Mouse (Mus musculus) limb, embryonic 15.5 days (tissue): ENCODE measurements around the gene Olfr270. TPM values are rescaled to one million over a fixed set of nuclear protein-coding genes. Genes with fewer than 3 reads are reported as not detected.

Source experiments
- ATAC-seq: fragments of 200-750 bp; cut with Nextera tagmentation; 2 replicates; pipeline ENCODE4 v1.8.0; 2017; ENCODE audit warnings: low read depth, moderate TSS enrichment; ENCODE audit not compliant: insufficient number of reproducible peaks, low FRiP score, low TSS enrichment
- H3K27ac ChIP-seq: fragments of 300-500 bp; sonication (generic); 2 replicates; pipeline ENCODE4 v1.5.1; 2015; ENCODE audit warnings: moderate library complexity, mild to moderate bottlenecking, inconsistent platforms
- H3K27me3 ChIP-seq: fragments of 300-500 bp; sonication (generic); 2 replicates; pipeline ENCODE4 v1.6.1; 2015; ENCODE audit warnings: inconsistent platforms
- H3K36me3 ChIP-seq: fragments of 300-500 bp; sonication (generic); 2 replicates; pipeline ENCODE4 v1.6.1; 2015; ENCODE audit warnings: inconsistent platforms
- H3K4me1 ChIP-seq: fragments of 300-500 bp; sonication (generic); 2 replicates; pipeline ENCODE4 v1.6.1; 2015; ENCODE audit warnings: inconsistent platforms
- H3K4me2 ChIP-seq: fragments of 300-500 bp; sonication (generic); 2 replicates; pipeline ENCODE4 v1.6.1; 2015; ENCODE audit warnings: mild to moderate bottlenecking, inconsistent platforms
- H3K4me3 ChIP-seq: fragments of 300-500 bp; sonication (generic); 2 replicates; pipeline ENCODE4 v1.5.1; 2015; ENCODE audit warnings: mild to moderate bottlenecking, inconsistent platforms
- H3K9ac ChIP-seq: fragments of 300-500 bp; sonication (generic); 2 replicates; pipeline ENCODE4 v1.6.1; 2015; ENCODE audit warnings: inconsistent platforms
- H3K9me3 ChIP-seq: fragments of 300-500 bp; sonication (generic); 2 replicates; pipeline ENCODE4 v1.6.1; 2016; ENCODE audit warnings: inconsistent platforms
- WGBS: fragments of 180-500 bp; shearing (Covaris S2); methylation state at CpG from one replicate; pipeline ENCODE4 v1.1.7; 2015; 5-methylcytosine and 5-hydroxymethylcytosine counted together
- polyA plus RNA-seq: library from polyadenylated mRNA; unstranded; fragments of >200 nt; fragmentation: Nextera tagmentation; extraction: Ambion mirVana; gene quantifications from 2 replicates; pipeline ENCODE4 v1.2.1, GENCODE M21; 2015

Olfr270 gene
- polyA plus RNA-seq, result not detected in 2 replicates

DNA sequence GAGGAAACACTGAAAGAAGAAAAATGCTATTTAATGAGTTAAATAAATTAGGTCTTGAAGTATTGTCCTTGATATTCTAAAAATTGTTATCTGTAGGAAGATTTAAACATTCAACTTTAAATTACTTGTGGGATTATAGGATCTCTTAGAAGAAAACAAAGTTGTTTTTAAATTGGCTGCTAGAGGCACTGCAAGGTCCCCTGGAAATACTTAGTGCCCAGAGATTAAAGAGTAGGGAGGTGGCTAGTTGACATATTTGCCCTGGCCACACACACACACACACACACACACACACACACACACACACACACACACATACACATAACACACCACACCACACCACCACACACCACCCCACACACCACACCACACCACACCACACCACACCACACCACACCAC is at the start of gene Olfr270:
Gene Olfr270 (plus strand): TSS at position 301 of the 400 bp plus-strand sequence.
- no peak within 1 kb of the TSS for H3K9ac ChIP-seq
- H3K9me3 ChIP-seq, result no peaks in the 10 kb centered on the region
- no peak within 1 kb of the TSS for H3K4me3 ChIP-seq
- no peaks in the 10 kb centered on the region for H3K36me3 ChIP-seq
- no peak for ATAC-seq
- H3K27ac ChIP-seq, result no peak within 1 kb of the TSS
- no peaks in the 10 kb centered on the region for H3K27me3 ChIP-seq
- no peak within 1 kb of the TSS for H3K4me2 ChIP-seq
- H3K4me1 ChIP-seq, result no peaks in the 10 kb centered on the region

DNA sequence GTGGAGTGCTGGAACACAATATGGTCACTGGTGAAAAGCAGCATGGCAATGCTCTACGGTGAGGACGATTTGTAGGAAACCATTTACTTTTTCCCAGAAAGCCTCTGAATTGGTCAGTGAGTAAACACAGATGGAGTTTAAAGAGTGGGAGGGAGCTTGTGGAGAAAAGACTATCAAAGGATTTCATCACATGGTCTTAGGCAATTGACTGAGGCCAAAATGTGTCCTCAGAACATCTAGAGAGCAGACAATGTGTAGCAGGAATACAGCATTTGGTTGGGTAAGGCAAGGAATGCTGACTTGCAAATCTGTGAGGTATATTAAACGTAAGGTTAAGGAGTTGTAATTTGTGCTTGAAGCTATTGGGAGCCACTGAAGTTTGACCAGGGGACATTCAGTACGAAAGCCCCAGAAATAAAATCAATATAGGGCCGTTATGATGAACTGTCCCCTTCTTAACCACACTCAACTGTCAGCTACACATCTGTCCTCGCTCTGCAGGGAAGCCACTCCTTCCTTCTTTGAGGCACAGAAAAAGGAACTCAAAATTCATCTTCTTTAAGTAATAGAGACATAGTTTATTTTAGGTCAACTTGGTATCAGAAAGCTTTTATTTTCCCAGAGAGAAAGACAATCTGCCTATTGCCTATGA is 47.6 kb upstream of the Olfr270 start:
- Histone ChIP-seq H3K27me3 (no peaks in the 10 kb centered on the region), H3K27ac (no peak overlapping the region), H3K4me2 (no peak overlapping the region), H3K9me3 (no peaks in the 10 kb centered on the region), H3K9ac (no peak overlapping the region), H3K4me1 (no peaks in the 10 kb centered on the region), H3K4me3 (no peak overlapping the region), H3K36me3 (no peaks in the 10 kb centered on the region)
- WGBS, result 84% methylated on average over 6 of the region's 6 CpGs
- ATAC-seq, result no peak

DNA sequence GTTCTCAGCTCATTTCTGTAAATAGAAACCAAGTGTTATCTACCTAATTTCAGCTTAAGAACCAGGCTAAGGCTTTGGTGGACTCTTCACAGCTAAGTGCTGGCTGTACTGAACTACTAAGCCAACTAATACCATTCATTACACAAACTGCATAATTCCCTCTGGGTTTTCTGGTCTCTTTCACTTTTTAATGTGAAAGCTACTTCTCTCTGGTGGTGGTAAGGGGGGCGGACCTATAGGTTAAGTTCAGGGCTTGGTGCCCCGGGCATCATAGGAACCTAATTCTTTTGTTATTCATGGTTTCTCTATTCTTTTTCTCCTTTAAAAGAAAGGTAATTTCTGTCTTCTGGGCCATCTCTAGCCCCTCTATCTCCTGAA is 47.0 kb upstream of the Olfr270 start:
- no peak overlapping the region for H3K4me3 ChIP-seq

DNA sequence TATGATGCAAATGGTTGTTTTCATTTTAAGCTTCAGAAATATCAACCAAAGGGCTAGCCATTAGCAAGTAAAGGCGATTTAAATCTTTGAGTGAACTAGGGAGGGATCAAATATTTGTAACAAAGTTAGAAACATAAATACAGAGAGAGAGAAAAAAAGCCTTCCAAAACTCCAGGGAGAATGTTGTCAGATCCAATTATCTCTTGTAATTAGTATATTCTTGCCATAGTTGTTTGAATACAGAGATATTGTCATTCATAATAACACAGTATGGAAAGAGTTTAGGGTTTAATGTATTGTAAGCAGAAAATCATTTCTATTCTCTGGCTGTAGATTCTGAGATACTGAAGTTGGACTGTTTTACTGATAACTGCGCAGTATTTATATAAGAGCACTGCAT is 45.3 kb upstream of the Olfr270 start, which contains the start of gene Olfr272:
Gene Olfr272 (minus strand): TSS at position 101 of the 400 bp plus-strand sequence.
- Histone ChIP-seq H3K4me1 (no peaks in the 10 kb centered on the region), H3K9ac (no peak within 1 kb of the TSS), H3K27ac (no peak within 1 kb of the TSS), H3K27me3 (no peaks in the 10 kb centered on the region), H3K4me3 (no peak within 1 kb of the TSS), H3K9me3 (no peaks in the 10 kb centered on the region), H3K36me3 (no peaks in the 10 kb centered on the region), H3K4me2 (no peak within 1 kb of the TSS)
- 88% methylated on average over 2 of the region's 2 CpGs for WGBS
- no peak for ATAC-seq

More for the DNA sequence above, 47.0 kb upstream of the Olfr270 start:
- WGBS, result 78% methylated on average over 2 of the region's 2 CpGs
- no peak for ATAC-seq
- Histone ChIP-seq H3K36me3 (no peaks in the 10 kb centered on the region), H3K9ac (no peak overlapping the region), H3K4me1 (no peaks in the 10 kb centered on the region), H3K9me3 (no peaks in the 10 kb centered on the region), H3K27ac (no peak overlapping the region), H3K4me2 (no peak overlapping the region), H3K27me3 (no peaks in the 10 kb centered on the region)

DNA sequence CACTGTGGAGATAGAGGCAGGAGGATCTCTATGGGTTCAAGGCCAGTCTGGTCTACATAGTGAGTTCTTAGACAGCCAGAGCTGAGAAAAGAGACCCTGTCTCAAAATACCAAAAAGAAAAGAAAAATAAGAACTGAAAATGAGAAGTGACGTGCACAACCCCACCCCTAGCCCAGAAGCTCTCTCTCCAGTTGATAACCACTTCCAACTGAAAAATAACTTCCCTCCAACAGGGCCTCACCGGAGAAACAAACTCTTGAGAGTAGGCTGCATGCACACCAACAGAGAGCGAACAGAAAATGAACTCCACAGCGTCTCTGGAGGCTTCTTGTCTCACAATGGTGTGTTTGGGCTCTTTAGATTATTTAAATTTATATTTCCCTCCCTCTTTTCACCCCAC is 33.9 kb upstream of the Olfr270 start:
- Histone ChIP-seq H3K36me3 (no peaks in the 10 kb centered on the region), H3K9me3 (no peaks in the 10 kb centered on the region), H3K4me2 (no peak overlapping the region), H3K27ac (no peak overlapping the region), H3K9ac (no peak overlapping the region), H3K4me1 (no peaks in the 10 kb centered on the region), H3K4me3 (no peak overlapping the region), H3K27me3 (no peaks in the 10 kb centered on the region)
- ATAC-seq, result no peak
- 85% methylated on average over 4 of the region's 4 CpGs for WGBS

DNA sequence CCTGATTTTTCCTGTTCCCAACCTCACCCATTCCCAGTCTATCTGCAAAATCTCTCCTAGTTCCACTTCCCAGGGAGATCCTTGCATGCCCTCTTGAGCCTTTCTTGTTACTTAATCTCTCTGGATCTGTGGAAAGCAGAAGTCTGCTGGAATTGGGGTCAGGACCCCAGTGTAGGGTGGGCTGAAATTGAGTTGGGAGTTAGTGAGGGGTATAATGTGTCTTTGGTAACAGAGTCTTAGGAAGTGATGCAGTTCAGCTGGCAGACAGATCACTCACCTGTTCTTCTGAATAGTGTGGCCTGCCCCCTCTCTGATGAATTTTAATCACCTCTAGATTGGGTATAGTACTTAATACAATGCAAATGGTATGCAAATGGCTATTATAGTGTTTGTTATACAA is 17.7 kb upstream of the Olfr270 start:
- Histone ChIP-seq H3K4me1 (no peaks in the 10 kb centered on the region), H3K4me3 (no peak overlapping the region), H3K4me2 (no peak overlapping the region), H3K27me3 (no peaks in the 10 kb centered on the region), H3K9me3 (no peaks in the 10 kb centered on the region), H3K27ac (no peak overlapping the region), H3K36me3 (no peaks in the 10 kb centered on the region), H3K9ac (no peak overlapping the region)
- ATAC-seq, result no peak

DNA sequence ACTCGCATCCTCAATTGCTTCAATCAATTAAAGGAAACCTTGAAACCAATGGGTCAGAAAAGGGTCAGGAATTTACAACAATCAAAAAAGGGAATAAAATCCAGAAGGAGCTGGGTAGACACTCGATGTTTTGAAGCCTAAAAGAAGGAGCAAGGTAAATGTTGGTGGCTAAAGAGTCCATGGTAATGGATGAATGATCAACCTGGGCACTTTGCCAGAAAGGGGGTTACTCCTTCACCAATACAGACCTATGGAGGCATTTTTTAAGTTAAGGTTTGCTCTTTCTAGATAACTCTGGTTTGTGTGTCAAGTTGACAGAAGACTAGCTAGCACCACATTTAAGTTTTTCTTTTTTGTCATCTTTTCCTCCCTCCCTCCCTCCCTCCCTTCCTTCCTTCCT is 15.3 kb upstream of the Olfr270 start:
- H3K9me3 ChIP-seq, result no peaks in the 10 kb centered on the region
- no peak for ATAC-seq
- no peaks in the 10 kb centered on the region for H3K4me1 ChIP-seq
- no peaks in the 10 kb centered on the region for H3K36me3 ChIP-seq
- H3K9ac ChIP-seq, result no peak overlapping the region
- no peak overlapping the region for H3K4me3 ChIP-seq
- H3K27ac ChIP-seq, result no peak overlapping the region
- H3K4me2 ChIP-seq, result no peak overlapping the region
- 68% methylated on average over 2 of the region's 2 CpGs for WGBS
- no peaks in the 10 kb centered on the region for H3K27me3 ChIP-seq

DNA sequence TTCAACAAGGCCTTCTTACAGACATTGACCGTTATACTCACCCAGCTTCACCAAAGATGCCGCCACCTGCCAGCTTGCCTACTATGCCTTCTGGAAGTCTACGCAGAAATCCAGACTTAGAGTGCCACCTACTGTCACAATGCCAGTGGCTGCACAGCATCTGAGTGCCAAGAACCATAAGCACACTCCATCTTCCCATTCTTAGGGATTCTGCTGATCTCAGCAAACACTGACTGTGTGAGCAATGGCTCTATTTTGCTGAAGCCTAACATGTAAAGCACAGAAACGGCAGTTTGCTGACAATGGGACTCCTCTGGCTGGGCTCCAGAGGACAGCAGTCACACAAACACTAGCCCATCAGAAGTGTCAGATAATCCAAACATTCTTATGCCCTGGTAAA is 5.7 kb upstream of the Olfr270 start:
- no peak for ATAC-seq
- Histone ChIP-seq H3K9ac (no peak overlapping the region), H3K4me1 (no peaks in the 10 kb centered on the region), H3K4me2 (no peak overlapping the region), H3K27me3 (no peaks in the 10 kb centered on the region), H3K9me3 (no peaks in the 10 kb centered on the region), H3K27ac (no peak overlapping the region), H3K4me3 (no peak overlapping the region), H3K36me3 (no peaks in the 10 kb centered on the region)
- WGBS, result 50% methylated on average over 4 of the region's 4 CpGs

DNA sequence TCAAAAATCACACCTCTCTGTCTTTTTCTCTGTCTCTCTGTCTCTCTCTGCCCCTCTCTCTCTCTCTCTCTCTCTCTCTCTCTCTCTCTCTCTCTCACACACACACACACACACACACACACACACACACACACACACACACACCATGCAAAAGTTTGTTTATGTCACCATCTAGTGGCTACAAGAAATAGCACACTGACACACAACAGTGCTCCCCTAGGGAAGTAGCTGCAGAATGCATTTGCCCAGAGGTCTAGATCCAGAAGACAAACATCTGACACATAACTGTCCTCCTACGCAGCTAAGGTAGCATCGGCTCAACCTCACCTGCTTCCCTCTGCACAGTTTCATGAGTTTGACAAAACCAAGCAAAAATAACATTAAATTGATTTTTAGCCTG is 20.9 kb downstream of the Olfr270 start:
- H3K4me2 ChIP-seq, result no peak overlapping the region
- H3K27ac ChIP-seq, result no peak overlapping the region
- WGBS, result 70% methylated on average over 2 of the region's 2 CpGs
- H3K4me1 ChIP-seq, result peaks cover 5% of the 10 kb centered on the region; the same call in 1 of the 2 replicates
- H3K27me3 ChIP-seq, result peaks cover 9% of the 10 kb centered on the region; the same call in 1 of the 2 replicates
- H3K9me3 ChIP-seq, result no peaks in the 10 kb centered on the region
- no peak overlapping the region for H3K9ac ChIP-seq
- ATAC-seq, result no peak
- H3K36me3 ChIP-seq, result no peaks in the 10 kb centered on the region
- H3K4me3 ChIP-seq, result no peak overlapping the region

DNA sequence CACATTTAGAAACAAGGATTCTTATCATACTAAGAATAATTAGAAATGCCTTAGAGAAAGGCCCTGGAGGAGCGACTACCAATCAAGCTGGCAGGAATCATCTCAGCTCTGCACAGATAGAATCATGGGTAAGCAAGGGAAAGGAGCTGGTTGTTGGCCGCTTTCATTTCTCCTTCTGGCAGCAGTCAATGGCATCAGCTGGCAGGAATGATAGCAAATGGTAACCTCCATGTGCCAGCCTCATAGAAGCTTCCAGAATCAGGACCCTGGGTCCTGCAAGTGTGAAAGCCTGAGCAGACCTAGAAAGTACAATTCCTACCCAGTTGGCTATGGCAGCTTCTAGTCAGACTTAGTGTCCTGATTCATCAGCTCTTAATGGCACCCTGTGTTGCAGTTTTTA is 21.9 kb downstream of the Olfr270 start:
- Histone ChIP-seq H3K4me2 (no peak overlapping the region), H3K27me3 (peaks cover 9% of the 10 kb centered on the region; the same call in 1 of the 2 replicates), H3K9ac (no peak overlapping the region), H3K27ac (no peak overlapping the region), H3K4me3 (no peak overlapping the region), H3K4me1 (peaks cover 5% of the 10 kb centered on the region; the same call in 1 of the 2 replicates), H3K36me3 (no peaks in the 10 kb centered on the region), H3K9me3 (no peaks in the 10 kb centered on the region)
- ATAC-seq, result no peak
- 83% methylated on average over 2 of the region's 2 CpGs for WGBS

DNA sequence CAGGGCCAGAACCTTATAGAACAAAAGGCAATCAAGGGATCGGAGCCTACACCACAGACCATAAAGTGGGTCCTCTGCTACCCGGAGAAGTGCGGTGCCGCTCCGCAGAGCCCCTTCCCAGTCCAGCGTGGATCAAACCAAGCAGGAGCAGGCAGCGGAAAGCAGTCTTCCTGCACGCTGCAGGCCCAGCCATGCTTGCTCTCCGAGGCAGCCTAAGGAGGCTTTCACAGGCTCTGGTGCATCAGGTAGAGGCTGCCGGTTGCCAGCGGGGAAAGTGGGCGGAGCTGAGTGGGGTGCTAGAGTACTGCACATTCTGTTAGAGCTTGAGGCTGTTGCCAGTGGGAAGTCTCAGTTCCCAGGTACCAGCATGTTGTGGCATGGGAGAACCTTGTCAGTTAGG is 24.9 kb downstream of the Olfr270 start, which contains the start of gene Nipsnap3a:
Gene Nipsnap3a (plus strand): TSS at position 25 of the 400 bp plus-strand sequence.
- ATAC-seq, result 0 out of 2 replicates have a peak, but pooled peaks have one; percentile 48
- Histone ChIP-seq H3K27ac (no peak within 1 kb of the TSS), H3K4me1 (peaks cover 5% of the 10 kb centered on the region; the same call in 1 of the 2 replicates), H3K36me3 (no peaks in the 10 kb centered on the region), H3K9me3 (no peaks in the 10 kb centered on the region), H3K4me2 (peak within 1 kb of the TSS; percentile 42), H3K9ac (no peak within 1 kb of the TSS), H3K27me3 (peaks cover 3% of the 10 kb centered on the region; the same call in 1 of the 2 replicates), H3K4me3 (peak within 1 kb of the TSS; percentile 10)
- WGBS, result 21% methylated on average over 12 of the region's 12 CpGs

DNA sequence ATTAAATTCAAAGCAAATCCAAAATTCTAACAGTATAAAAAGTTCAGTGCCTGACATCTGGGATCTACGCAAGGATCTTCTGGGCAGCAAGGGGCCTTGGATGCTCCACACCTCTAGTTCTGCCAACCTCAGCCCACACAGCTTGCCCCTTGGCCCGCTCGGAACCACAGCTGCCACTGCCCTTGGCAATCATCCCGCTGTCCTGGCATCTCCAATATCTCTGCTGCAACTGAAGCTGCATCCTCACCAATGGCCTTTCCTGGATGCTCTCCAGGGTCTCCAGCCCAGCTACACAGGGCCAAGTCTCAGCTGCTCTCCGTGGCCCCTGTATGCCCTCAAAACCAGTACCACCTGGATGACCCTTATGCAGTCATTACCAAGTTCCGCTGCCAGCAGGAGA is 35.1 kb downstream of the Olfr270 start:
- no peaks in the 10 kb centered on the region for H3K9me3 ChIP-seq
- WGBS, result 92% methylated on average over 6 of the region's 6 CpGs
- no peak overlapping the region for H3K9ac ChIP-seq
- no peak overlapping the region for H3K4me2 ChIP-seq
- H3K27me3 ChIP-seq, result no peaks in the 10 kb centered on the region
- no peak overlapping the region for H3K4me3 ChIP-seq
- no peaks in the 10 kb centered on the region for H3K4me1 ChIP-seq
- no peaks in the 10 kb centered on the region for H3K36me3 ChIP-seq
- ATAC-seq, result no peak
- no peak overlapping the region for H3K27ac ChIP-seq

DNA sequence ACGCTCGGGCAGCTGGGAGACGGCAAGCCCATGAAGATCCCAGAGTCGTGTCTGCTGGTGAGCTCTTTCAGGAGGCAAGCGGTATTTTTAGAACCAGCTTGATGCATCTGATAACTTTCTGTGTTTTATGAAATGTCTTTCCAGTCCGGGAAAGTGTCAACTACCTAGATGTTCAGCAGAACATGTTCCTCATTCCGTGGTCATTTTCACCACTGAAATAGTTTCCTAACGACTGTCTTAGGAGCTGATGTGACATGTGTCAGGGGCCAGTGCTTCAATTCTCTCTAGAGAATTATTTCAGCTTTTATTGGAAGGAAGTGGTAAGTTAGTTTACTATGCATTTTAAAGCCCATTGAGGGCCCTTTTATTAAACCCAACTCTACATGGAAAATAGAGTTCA is 35.8 kb downstream of the Olfr270 start:
- H3K4me3 ChIP-seq, result no peak overlapping the region
- H3K9ac ChIP-seq, result no peak overlapping the region
- H3K4me2 ChIP-seq, result no peak overlapping the region
- H3K36me3 ChIP-seq, result no peaks in the 10 kb centered on the region
- 60% methylated on average over 8 of the region's 8 CpGs for WGBS
- H3K27me3 ChIP-seq, result no peaks in the 10 kb centered on the region
- no peak for ATAC-seq
- no peaks in the 10 kb centered on the region for H3K4me1 ChIP-seq
- H3K9me3 ChIP-seq, result no peaks in the 10 kb centered on the region
- H3K27ac ChIP-seq, result no peak overlapping the region
